Mouse (Mus musculus): ENCODE data around the gene Il1rn.

GRCm38 (mm10) chr2:24347926-24348325 is 11.3 kb downstream of the Il1rn start:
- TF ChIP-seq CTCF (IDR thresholded peaks at IDR 0.05; ENCODE audit: borderline replicate concordance, insufficient read depth, low read depth, low read length) (no peak), POLR2A (IDR thresholded peaks at IDR 0.05; ENCODE audit: borderline replicate concordance, insufficient read depth, low read length) (no peak)
